Mouse (Mus musculus) thymus, adult 18-20 months (tissue): ENCODE results near the gene Disp2.

ENCODE experiments used
- DNase-seq, 2 experiments: peaks; one replicate each; pipeline ENCODE4 v3.0.0; 2022; ENCODE audit warnings: mixed read lengths in 2 of 2

The Disp2 gene

DNA sequence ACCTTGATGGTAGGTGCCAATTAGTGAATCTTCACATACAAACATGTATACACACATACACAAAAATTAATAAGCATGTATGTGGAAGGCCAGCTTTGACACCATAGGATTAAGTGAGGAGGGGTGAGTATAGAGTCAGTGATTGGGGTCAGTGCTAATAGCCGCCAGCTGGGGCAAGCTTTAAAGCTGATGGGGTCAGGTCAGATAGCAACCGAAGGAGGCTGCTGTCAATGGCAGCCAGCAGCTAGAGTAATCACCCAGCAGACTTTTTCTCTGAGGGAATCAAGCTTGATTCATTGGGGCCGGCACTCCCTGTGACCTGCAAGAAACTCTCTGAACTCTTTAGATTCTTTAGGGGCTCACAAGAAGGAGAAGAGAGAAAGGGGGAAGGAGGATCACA, 72.2 kb downstream of the Disp2 start:
- DNase-seq: no peak
